Mouse (Mus musculus): ENCODE data around the gene Atxn7. TPM values are rescaled to one million over a fixed set of nuclear protein-coding genes. Genes with fewer than 3 reads are reported as not detected.
A peak's percentile ranks its signal among the peaks of the same experiment; 100 is the strongest.
"Not testable (repeated sequence)": the region's sequence is repeated elsewhere in the genome, so short reads cannot be mapped to it uniquely, and the experiment has no call there.

The Atxn7 gene
- polyA plus RNA-seq, 1 experiment from 2014 or later = 3.5 TPM

DNA sequence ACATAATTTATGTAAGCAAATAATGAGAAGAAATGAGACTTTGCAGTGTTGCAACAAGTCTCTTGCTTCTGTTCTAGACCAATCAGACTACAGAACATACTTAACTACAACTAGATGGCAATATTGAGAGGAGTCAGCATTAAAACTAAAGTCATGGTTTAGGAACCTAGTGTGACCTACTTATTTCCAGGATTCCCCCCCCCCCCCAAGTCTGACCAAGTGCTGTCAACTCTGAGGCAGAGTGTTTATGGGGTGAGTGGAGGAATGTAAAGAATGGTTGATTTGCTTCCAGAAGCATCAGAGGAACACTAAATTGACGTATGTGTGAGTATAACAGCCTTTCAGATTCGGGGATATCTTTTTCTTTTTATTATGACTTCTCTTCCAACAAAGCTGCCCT is 77.0 kb downstream of the Atxn7 start:
- Histone ChIP-seq H3K36me3 (ENCODE audit: control insufficient read depth, insufficient read depth, low read length) (no peaks in the 10 kb centered on the region), H3K4me1 (ENCODE audit: control insufficient read depth, insufficient read depth, low read length) (0 out of 2 replicates have a peak, but pooled peaks cover 3% of the 10 kb centered on the region), H3K4me2 (ENCODE audit: low read depth, low read length) (no peak overlapping the region), H3K4me3 (ENCODE audit: low read length) (no peak overlapping the region), H3K9ac (ENCODE audit: low read depth, low read length) (no peak overlapping the region), H3K27me3 (replicated peaks; ENCODE audit: control insufficient read depth, insufficient read depth, low read length) (no peaks in the 10 kb centered on the region), H3K9me3 (ENCODE audit: control insufficient read depth, low read length) (no peaks in the 10 kb centered on the region), H3K27ac (ENCODE audit: low read length) (no peak overlapping the region)
- no peak for ATAC-seq
- 66% methylated on average over 2 of the region's 2 CpGs for WGBS

DNA sequence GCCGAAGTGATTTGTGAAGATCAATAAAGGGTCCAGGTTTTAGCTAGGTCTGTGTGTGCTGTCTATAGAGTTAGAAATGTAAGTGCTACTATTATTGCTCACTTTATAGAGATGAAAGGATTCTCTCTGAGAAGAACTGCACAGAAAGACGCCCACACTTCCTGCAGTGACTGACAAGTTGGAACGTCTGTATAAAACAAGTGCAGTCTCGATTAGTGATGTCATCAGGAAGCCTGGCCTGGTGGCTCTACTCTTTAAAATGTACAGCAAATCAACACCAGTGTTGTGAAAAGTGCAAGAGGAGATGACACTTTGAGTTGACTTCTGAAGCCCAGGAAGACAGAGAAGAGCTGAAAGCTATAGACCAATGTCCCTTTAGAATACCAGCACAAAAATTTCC is 81.1 kb downstream of the Atxn7 start:
- Histone ChIP-seq H3K4me2 (ENCODE audit: low read depth, low read length) (no peak overlapping the region), H3K4me3 (ENCODE audit: low read length) (no peak overlapping the region), H3K27me3 (replicated peaks; ENCODE audit: control insufficient read depth, insufficient read depth, low read length) (no peaks in the 10 kb centered on the region), H3K9me3 (ENCODE audit: control insufficient read depth, low read length) (no peaks in the 10 kb centered on the region), H3K9ac (ENCODE audit: low read depth, low read length) (no peak overlapping the region), H3K27ac (ENCODE audit: low read length) (no peak overlapping the region), H3K4me1 (ENCODE audit: control insufficient read depth, insufficient read depth, low read length) (no peaks in the 10 kb centered on the region), H3K36me3 (ENCODE audit: control insufficient read depth, insufficient read depth, low read length) (peaks cover 11% of the 10 kb centered on the region)
- WGBS = 57% methylated on average over 4 of the region's 4 CpGs
- no peak for ATAC-seq

DNA sequence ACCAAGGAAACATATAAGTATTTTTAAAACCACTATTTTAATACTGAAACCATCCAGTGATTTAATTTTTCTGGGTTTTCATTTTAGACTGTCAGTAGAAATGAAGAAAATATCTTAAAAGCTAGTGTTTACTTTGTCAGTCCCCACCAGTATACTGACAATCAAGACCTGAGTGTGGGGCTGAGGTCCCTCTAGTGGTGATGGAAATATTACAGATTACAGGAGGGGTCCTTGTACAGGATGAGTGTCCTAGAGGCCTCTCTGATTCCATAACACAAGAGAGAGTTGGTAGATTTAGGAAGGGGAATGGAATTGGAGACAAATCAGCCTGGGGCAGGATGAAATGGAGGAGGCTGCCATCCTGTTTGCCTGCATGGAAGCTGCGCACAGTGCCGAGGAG is 93.1 kb downstream of the Atxn7 start:
- no peak for ATAC-seq
- Histone ChIP-seq H3K4me2 (ENCODE audit: low read depth, low read length) (no peak overlapping the region), H3K27ac (ENCODE audit: low read length) (no peak overlapping the region), H3K9ac (ENCODE audit: low read depth, low read length) (no peak overlapping the region), H3K4me1 (ENCODE audit: control insufficient read depth, insufficient read depth, low read length) (no peaks in the 10 kb centered on the region), H3K27me3 (replicated peaks; ENCODE audit: control insufficient read depth, insufficient read depth, low read length) (no peaks in the 10 kb centered on the region), H3K36me3 (ENCODE audit: control insufficient read depth, insufficient read depth, low read length) (peaks cover under 1% of the 10 kb centered on the region; the same call in 1 of the 2 replicates), H3K4me3 (ENCODE audit: low read length) (no peak overlapping the region), H3K9me3 (ENCODE audit: control insufficient read depth, low read length) (no peaks in the 10 kb centered on the region)
- WGBS = 93% methylated on average over 2 of the region's 2 CpGs

DNA sequence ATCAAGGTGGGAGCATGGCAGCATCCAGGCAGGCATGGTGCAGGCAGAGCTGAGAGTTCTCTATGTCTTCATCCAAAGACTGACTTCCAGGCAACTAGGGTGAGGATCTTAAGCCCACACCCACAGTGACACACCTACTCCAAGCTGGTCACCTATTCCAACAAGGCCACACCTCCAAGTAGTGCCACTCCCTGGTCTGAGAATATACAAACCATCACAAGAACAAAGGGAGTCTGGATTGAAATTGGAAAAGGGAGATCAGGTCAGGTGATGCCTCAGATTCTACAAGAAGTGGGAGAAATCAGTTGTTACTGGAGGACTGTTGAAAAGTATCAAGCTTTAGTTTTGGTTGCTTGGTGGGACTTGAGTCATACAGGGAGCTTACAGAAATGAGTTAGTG is 98.4 kb downstream of the Atxn7 start:
- not testable (repeated sequence) for H3K27me3 ChIP-seq (replicated peaks; ENCODE audit: control insufficient read depth, insufficient read depth, low read length); H3K4me2 ChIP-seq (ENCODE audit: low read depth, low read length); H3K27ac ChIP-seq (ENCODE audit: low read length); ATAC-seq; H3K9me3 ChIP-seq (ENCODE audit: control insufficient read depth, low read length); H3K9ac ChIP-seq (ENCODE audit: low read depth, low read length); H3K36me3 ChIP-seq (ENCODE audit: control insufficient read depth, insufficient read depth, low read length); H3K4me1 ChIP-seq (ENCODE audit: control insufficient read depth, insufficient read depth, low read length); H3K4me3 ChIP-seq (ENCODE audit: low read length)

DNA sequence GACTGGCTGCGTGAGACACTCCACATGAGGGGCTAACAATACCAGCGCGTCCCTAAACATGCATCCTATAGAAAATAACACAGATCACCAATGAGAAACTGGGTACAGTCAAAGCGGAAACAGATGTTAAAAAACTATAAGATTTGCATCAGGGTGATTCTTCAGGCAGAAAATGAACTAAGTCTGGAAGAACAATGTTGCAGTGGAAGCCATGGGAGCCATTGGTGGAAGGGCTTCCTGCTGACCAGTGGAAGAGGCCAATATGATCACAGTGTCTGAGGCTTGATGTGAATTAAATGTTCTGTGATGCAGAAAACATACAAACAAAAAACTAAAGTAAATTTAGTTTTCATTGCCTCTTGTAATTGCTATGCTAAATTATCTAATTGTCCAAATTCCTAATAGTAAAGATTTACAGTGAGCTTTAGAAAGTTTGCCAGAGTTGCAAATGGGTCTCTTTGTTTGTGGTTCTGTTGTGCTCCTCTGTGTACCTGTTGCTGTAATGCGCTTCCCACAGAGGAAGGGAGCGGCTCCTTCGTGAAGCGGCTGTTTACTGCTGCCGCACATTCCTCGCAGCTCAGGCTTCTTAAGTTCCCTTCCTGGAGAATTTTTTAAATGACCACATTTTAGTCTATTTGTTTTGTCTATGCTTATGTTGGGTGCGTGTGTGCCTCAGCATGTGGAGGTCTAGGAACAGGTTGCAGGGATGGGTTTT is 101.4 kb downstream of the Atxn7 start:
- ATAC-seq = no peak
- peaks cover 15% of the 10 kb centered on the region; the same call in 1 of the 2 replicates for H3K4me1 ChIP-seq (ENCODE audit: control insufficient read depth, insufficient read depth, low read length)
- H3K27me3 ChIP-seq (replicated peaks; ENCODE audit: control insufficient read depth, insufficient read depth, low read length) = no peaks in the 10 kb centered on the region
- H3K4me3 ChIP-seq (ENCODE audit: low read length) = no peak overlapping the region
- no peak overlapping the region for H3K9ac ChIP-seq (ENCODE audit: low read depth, low read length)
- no peaks in the 10 kb centered on the region for H3K9me3 ChIP-seq (ENCODE audit: control insufficient read depth, low read length)
- no peak overlapping the region for H3K4me2 ChIP-seq (ENCODE audit: low read depth, low read length)
- 81% methylated on average over 11 of the region's 11 CpGs for WGBS
- H3K36me3 ChIP-seq (ENCODE audit: control insufficient read depth, insufficient read depth, low read length) = no peaks in the 10 kb centered on the region; the same call in 1 of the 2 replicates
- H3K27ac ChIP-seq (ENCODE audit: low read length) = no peak overlapping the region

DNA sequence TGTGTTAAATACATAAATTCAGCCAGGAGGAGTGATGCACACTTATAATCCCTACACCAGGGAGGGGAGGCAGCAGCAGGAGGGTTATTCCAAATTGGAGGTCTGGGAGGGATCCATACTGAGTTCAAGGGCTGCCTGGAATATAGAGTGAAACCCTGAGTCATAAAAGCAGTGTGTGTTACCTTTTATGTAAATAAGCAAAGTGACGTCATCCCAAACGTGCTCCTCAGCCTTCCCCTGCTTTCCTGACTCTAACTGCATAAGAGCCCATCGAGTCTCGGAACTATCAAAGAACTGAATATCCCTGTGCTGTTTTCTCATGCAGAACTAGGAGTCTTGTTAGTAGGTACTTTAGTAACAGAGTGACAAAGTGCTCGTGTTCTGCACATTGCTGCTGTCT is 102.1 kb downstream of the Atxn7 start:
- H3K4me2 ChIP-seq (ENCODE audit: low read depth, low read length) = no peak overlapping the region
- H3K36me3 ChIP-seq (ENCODE audit: control insufficient read depth, insufficient read depth, low read length) = no peaks in the 10 kb centered on the region; the same call in 1 of the 2 replicates
- H3K27ac ChIP-seq (ENCODE audit: low read length) = no peak overlapping the region
- 65% methylated on average over 5 of the region's 5 CpGs for WGBS
- no peak overlapping the region for H3K4me3 ChIP-seq (ENCODE audit: low read length)
- no peaks in the 10 kb centered on the region for H3K9me3 ChIP-seq (ENCODE audit: control insufficient read depth, low read length)
- peaks cover 17% of the 10 kb centered on the region; the same call in 1 of the 2 replicates for H3K4me1 ChIP-seq (ENCODE audit: control insufficient read depth, insufficient read depth, low read length)
- H3K9ac ChIP-seq (ENCODE audit: low read depth, low read length) = no peak overlapping the region
- no peak for ATAC-seq
- H3K27me3 ChIP-seq (replicated peaks; ENCODE audit: control insufficient read depth, insufficient read depth, low read length) = no peaks in the 10 kb centered on the region

DNA sequence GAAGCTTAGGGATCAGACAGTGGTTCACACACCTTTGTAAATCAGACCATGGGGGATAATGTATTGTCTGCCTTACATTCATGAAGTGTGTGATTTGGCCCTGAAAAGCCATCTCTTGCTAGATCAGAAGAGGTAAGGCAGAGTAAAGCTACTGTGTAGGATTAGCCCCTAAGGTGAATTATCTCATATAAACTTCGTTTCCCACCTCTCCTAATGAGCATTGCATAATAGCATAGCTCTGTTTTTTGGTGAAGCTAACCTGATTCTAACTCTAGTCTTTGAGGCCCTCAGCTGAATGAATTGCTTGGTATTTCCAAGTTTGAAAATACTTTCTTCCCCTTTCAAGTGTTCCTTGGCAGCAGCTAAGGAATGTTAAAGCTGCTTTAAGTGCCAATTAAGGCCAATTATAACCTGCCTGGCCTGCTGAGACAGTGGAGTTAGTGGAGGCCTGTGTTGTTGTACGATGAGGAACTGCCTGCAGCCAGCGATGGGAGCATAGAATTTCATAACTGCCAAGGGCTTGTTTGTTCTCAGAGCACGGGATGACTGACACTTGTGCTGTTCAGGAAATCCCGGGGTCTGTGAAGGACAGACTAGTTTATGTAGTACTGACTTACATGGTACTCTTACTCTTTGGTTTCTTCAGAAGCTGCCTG is 103.4 kb downstream of the Atxn7 start:
- Histone ChIP-seq H3K27ac (ENCODE audit: low read length) (peak overlapping the region; percentile 34; the same call in 1 of the 2 replicates), H3K4me3 (ENCODE audit: low read length) (no peak overlapping the region), H3K9ac (ENCODE audit: low read depth, low read length) (no peak overlapping the region), H3K9me3 (ENCODE audit: control insufficient read depth, low read length) (no peaks in the 10 kb centered on the region), H3K36me3 (ENCODE audit: control insufficient read depth, insufficient read depth, low read length) (no peaks in the 10 kb centered on the region), H3K27me3 (replicated peaks; ENCODE audit: control insufficient read depth, insufficient read depth, low read length) (no peaks in the 10 kb centered on the region), H3K4me2 (ENCODE audit: low read depth, low read length) (no peak overlapping the region), H3K4me1 (ENCODE audit: control insufficient read depth, insufficient read depth, low read length) (peaks cover 21% of the 10 kb centered on the region)
- no peak for ATAC-seq
- WGBS = 24% methylated on average over 5 of the region's 5 CpGs

DNA sequence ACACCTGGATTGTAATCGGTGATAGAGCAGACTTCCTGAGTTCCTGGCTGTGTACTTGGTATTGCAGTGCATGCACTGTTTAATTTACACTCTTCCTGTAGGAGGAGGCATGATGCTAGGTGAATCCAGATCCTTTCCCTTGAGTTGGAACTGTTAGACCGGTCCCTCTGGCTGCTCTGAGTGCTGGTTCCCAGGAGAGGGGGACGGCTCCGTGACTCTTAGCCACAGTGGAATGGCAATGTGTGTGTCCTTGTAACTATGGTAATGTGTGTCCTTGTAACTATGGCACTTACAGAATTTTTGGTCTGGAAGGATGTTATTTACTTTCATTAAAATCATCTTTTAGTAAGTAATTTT is 103.9 kb downstream of the Atxn7 start:
- WGBS = 49% methylated on average over 4 of the region's 4 CpGs
- ATAC-seq = no peak
- peaks cover 21% of the 10 kb centered on the region for H3K4me1 ChIP-seq (ENCODE audit: control insufficient read depth, insufficient read depth, low read length)
- no peaks in the 10 kb centered on the region for H3K27me3 ChIP-seq (replicated peaks; ENCODE audit: control insufficient read depth, insufficient read depth, low read length)
- no peak overlapping the region for H3K4me2 ChIP-seq (ENCODE audit: low read depth, low read length)
- H3K9me3 ChIP-seq (ENCODE audit: control insufficient read depth, low read length) = no peaks in the 10 kb centered on the region
- H3K27ac ChIP-seq (ENCODE audit: low read length) = peak overlapping the region; percentile 34; the same call in 1 of the 2 replicates
- no peaks in the 10 kb centered on the region for H3K36me3 ChIP-seq (ENCODE audit: control insufficient read depth, insufficient read depth, low read length)
- no peak overlapping the region for H3K4me3 ChIP-seq (ENCODE audit: low read length)
- no peak overlapping the region for H3K9ac ChIP-seq (ENCODE audit: low read depth, low read length)

DNA sequence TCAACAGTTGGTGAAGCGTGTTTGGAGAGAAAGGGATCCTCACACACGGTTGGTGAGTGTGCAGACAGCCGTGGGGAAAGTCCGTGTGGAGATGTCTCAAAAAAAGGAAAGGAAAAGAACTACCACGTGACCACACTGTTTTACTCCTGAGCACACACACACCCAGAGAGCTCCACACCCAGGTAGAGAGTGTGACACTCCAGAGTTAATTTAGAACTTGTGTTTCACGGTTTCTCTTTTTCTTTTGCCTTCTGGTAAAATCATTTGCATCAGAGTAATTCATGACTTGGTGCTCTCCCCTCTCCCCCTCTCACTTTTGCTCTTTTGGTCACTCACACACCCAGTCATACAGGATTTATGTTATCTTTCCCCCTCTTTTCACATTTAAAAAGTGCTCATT is 105.0 kb downstream of the Atxn7 start:
- H3K36me3 ChIP-seq (ENCODE audit: control insufficient read depth, insufficient read depth, low read length) = no peaks in the 10 kb centered on the region
- no peaks in the 10 kb centered on the region for H3K27me3 ChIP-seq (replicated peaks; ENCODE audit: control insufficient read depth, insufficient read depth, low read length)
- no peak overlapping the region for H3K9ac ChIP-seq (ENCODE audit: low read depth, low read length)
- H3K27ac ChIP-seq (ENCODE audit: low read length) = peak overlapping the region; percentile 7; the same call in 1 of the 2 replicates
- H3K4me1 ChIP-seq (ENCODE audit: control insufficient read depth, insufficient read depth, low read length) = peaks cover 29% of the 10 kb centered on the region
- no peaks in the 10 kb centered on the region for H3K9me3 ChIP-seq (ENCODE audit: control insufficient read depth, low read length)
- H3K4me2 ChIP-seq (ENCODE audit: low read depth, low read length) = no peak overlapping the region
- H3K4me3 ChIP-seq (ENCODE audit: low read length) = no peak overlapping the region
- 61% methylated on average over 6 of the region's 6 CpGs for WGBS
- ATAC-seq = peak; percentile 35

All from intestine, embryonic 16.5 days (tissue).